ENCODE assay signal across 8 mouse cellular contexts in the genomic region with DNA sequence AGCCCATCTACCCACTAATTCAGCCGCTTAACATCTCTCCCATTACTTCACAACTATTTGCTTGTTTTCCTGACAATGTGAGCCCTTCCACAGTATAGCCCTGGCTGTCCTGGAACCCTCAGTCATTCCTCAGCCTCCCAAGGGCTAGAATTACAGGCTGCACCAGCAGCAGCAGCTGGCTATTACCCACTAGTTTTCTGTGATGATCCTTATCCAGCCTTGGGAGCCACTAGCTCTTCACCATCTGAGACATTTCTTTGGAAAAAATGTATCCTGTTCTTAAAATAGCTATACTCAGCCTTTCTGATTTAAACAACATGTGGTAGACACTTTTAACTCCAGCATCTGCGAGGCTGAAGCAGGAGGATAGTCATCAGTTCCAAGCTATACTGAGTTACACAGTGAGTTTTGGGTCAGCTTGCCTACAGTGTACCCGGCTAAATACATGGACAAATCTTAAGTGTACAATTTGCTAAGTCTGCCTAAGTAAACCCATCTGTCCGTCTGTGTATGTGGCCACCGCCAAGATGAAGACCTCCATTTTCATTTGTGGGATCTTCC. TPM values are rescaled to one million over a fixed set of nuclear protein-coding genes. Genes with fewer than 3 reads are reported as not detected.
DNase-seq lines count a peak whose midpoint lies in the region; ATAC-seq lines count a peak whose summit lies in the region.

No protein-coding gene starts in this region.

- H3K36me3 ChIP-seq in lung, embryonic 16.5 days (ENCODE audit: control insufficient read depth, insufficient read depth, low read length): no peaks in the 10 kb centered on the region
- no peaks in the 10 kb centered on the region; the same call in 1 of the 2 replicates for H3K36me3 ChIP-seq in limb, embryonic 11.5 days (ENCODE audit: control insufficient read depth, insufficient read depth, low read length)
- H3K36me3 ChIP-seq in neural tube, embryonic 15.5 days: peaks cover 12% of the 10 kb centered on the region; the same call in 1 of the 2 replicates

- H3K9ac ChIP-seq in lung, embryonic 16.5 days (ENCODE audit: low read length): peak overlapping the region; percentile 73
- H3K9ac ChIP-seq in limb, embryonic 11.5 days (ENCODE audit: low read length): no peak overlapping the region
- no peak overlapping the region for H3K9ac ChIP-seq in neural tube, embryonic 15.5 days (replicated peaks)

- H3K27me3 ChIP-seq in lung, embryonic 16.5 days (ENCODE audit: control insufficient read depth, insufficient read depth, low read depth, low read length): no peaks in the 10 kb centered on the region
- H3K27me3 ChIP-seq in limb, embryonic 11.5 days (ENCODE audit: control insufficient read depth, insufficient read depth, low read length): no peaks in the 10 kb centered on the region
- no peaks in the 10 kb centered on the region for H3K27me3 ChIP-seq in neural tube, embryonic 15.5 days (replicated peaks)

- peaks cover 14% of the 10 kb centered on the region for H3K4me1 ChIP-seq in lung, embryonic 16.5 days (replicated peaks; ENCODE audit: control insufficient read depth, insufficient read depth, low read length)
- no peaks in the 10 kb centered on the region; the same call in 1 of the 2 replicates for H3K4me1 ChIP-seq in limb, embryonic 11.5 days (ENCODE audit: control insufficient read depth, insufficient read depth, low read length)
- H3K4me1 ChIP-seq in neural tube, embryonic 15.5 days: peaks cover 28% of the 10 kb centered on the region

- H3K27ac ChIP-seq in lung, embryonic 16.5 days (ENCODE audit: low read length): peak overlapping the region; percentile 53
- no peak overlapping the region; the same call in 1 of the 2 replicates for H3K27ac ChIP-seq in limb, embryonic 11.5 days (replicated peaks; ENCODE audit: low read depth, low read length)
- peak overlapping the region; percentile 77; the same call in 1 of the 2 replicates for H3K27ac ChIP-seq in neural tube, embryonic 15.5 days (replicated peaks)

- no peak for DNase-seq in lung, postnatal 10 days
- DNase-seq in limb, embryonic 11.5 days (ENCODE audit: low spot score): no peak
- no peak for DNase-seq in embryo, embryonic 10.5 days (ENCODE audit: low spot score)
- no peak for DNase-seq in kidney, adult 11 months
- no peak for DNase-seq in spleen, adult 18-20 months

- H3K4me2 ChIP-seq in lung, embryonic 16.5 days (ENCODE audit: low read depth, low read length): peak overlapping the region; percentile 83
- peak overlapping the region; percentile 74; the same call in 1 of the 2 replicates for H3K4me2 ChIP-seq in limb, embryonic 11.5 days (ENCODE audit: low read depth, severe bottlenecking)
- H3K4me2 ChIP-seq in neural tube, embryonic 15.5 days: peak overlapping the region; percentile 64

- no peaks in the 10 kb centered on the region for H3K9me3 ChIP-seq in lung, embryonic 16.5 days (ENCODE audit: control insufficient read depth, low read length)
- H3K9me3 ChIP-seq in limb, embryonic 11.5 days (ENCODE audit: control insufficient read depth, low read length): no peaks in the 10 kb centered on the region
- no peaks in the 10 kb centered on the region for H3K9me3 ChIP-seq in neural tube, embryonic 15.5 days (replicated peaks)

- peak overlapping the region; percentile 91 for H3K4me3 ChIP-seq in lung, embryonic 16.5 days (ENCODE audit: low read length)
- no peak overlapping the region for H3K4me3 ChIP-seq in limb, embryonic 11.5 days (ENCODE audit: low read depth, low read length)
- peak overlapping the region; percentile 76 for H3K4me3 ChIP-seq in neural tube, embryonic 15.5 days (replicated peaks)

- WGBS in lung, embryonic 16.5 days: 49% methylated on average over 5 of the region's 5 CpGs
- 52% methylated on average over 5 of the region's 5 CpGs for WGBS in limb, embryonic 11.5 days
- 56% methylated on average over 5 of the region's 5 CpGs for WGBS in neural tube, embryonic 15.5 days

- ATAC-seq in lung, embryonic 16.5 days (ENCODE audit: low read depth): 0 out of 2 replicates have a peak, but pooled peaks have one; percentile 1
- ATAC-seq in erythroid progenitor cell, adult 5-6 weeks (replicated peaks; ENCODE audit: low FRiP score, poor library complexity, severe bottlenecking): 0 out of 2 replicates have a peak, but pooled peaks have one; percentile 3
- ATAC-seq in limb, embryonic 11.5 days (ENCODE audit: insufficient number of reproducible peaks, low FRiP score, low TSS enrichment, low read depth): no peak
- peak; percentile 33; the same call in 1 of the 2 replicates for ATAC-seq in neural tube, embryonic 15.5 days (ENCODE audit: low FRiP score)

RNA-seq across cellular contexts. Expression of a gene that starts 0.7 kb away (rescaled TPM):
- polyA plus RNA-seq in lung, embryonic 16.5 days (2015; fragmentation: Nextera tagmentation; extraction: Ambion mirVana): 34.1 and 35.9 TPM in 2 replicates
- total RNA-seq in erythroid progenitor cell, adult 5-6 weeks (2015; ENCODE audit: low replicate concordance): 9.0 and 12.2 TPM in 2 replicates
- total RNA-seq in erythroid progenitor cell, adult 5-6 weeks (2017; ENCODE audit: low replicate concordance): 5.1 and 5.3 TPM in 2 replicates
- polyA plus RNA-seq in limb, embryonic 11.5 days (2014; fragmentation: Nextera tagmentation; extraction: Ambion mirVana): 39.5 and 40.6 TPM in 2 replicates
- polyA plus RNA-seq in neural tube, embryonic 15.5 days (2015; fragmentation: Nextera tagmentation; extraction: Ambion mirVana): 19.3 and 22.5 TPM in 2 replicates

RNA-seq across cellular contexts. Expression of a gene that starts 17.0 kb away (rescaled TPM):
- not detected in 2 replicates for polyA plus RNA-seq in lung, embryonic 16.5 days (2015; fragmentation: Nextera tagmentation; extraction: Ambion mirVana)
- total RNA-seq in erythroid progenitor cell, adult 5-6 weeks (2015; ENCODE audit: low replicate concordance): not detected in 2 replicates
- total RNA-seq in erythroid progenitor cell, adult 5-6 weeks (2017; ENCODE audit: low replicate concordance): not detected in 2 replicates
- not detected in 2 replicates for polyA plus RNA-seq in limb, embryonic 11.5 days (2014; fragmentation: Nextera tagmentation; extraction: Ambion mirVana)
- polyA plus RNA-seq in neural tube, embryonic 15.5 days (2015; fragmentation: Nextera tagmentation; extraction: Ambion mirVana): not detected in 2 replicates

RNA-seq across cellular contexts. Expression of a gene that starts 42.2 kb away (rescaled TPM):
- polyA plus RNA-seq in lung, embryonic 16.5 days (2015; fragmentation: Nextera tagmentation; extraction: Ambion mirVana): 26.1 and 27.4 TPM in 2 replicates
- total RNA-seq in erythroid progenitor cell, adult 5-6 weeks (2015; ENCODE audit: low replicate concordance): 76.0 and 88.0 TPM in 2 replicates
- 139 and 164 TPM in 2 replicates for total RNA-seq in erythroid progenitor cell, adult 5-6 weeks (2017; ENCODE audit: low replicate concordance)
- polyA plus RNA-seq in limb, embryonic 11.5 days (2014; fragmentation: Nextera tagmentation; extraction: Ambion mirVana): 26.2 and 30.2 TPM in 2 replicates
- 26.6 and 27.3 TPM in 2 replicates for polyA plus RNA-seq in neural tube, embryonic 15.5 days (2015; fragmentation: Nextera tagmentation; extraction: Ambion mirVana)
